Mouse (Mus musculus): ENCODE data around the gene Pwwp2b. TPM values are rescaled to one million over a fixed set of nuclear protein-coding genes. Genes with fewer than 3 reads are reported as not detected.
A peak's percentile ranks its signal among the peaks of the same experiment; 100 is the strongest.

Gene Pwwp2b
- total RNA-seq, 2 experiments from 2014 or later = 18.2 to 21.0 TPM

GRCm38 (mm10) chr7:139295653-139296052 is 47.4 kb downstream of the Pwwp2b start:
- no peak for DNase-seq (ENCODE audit: low spot score in 2 of 2)

DNA sequence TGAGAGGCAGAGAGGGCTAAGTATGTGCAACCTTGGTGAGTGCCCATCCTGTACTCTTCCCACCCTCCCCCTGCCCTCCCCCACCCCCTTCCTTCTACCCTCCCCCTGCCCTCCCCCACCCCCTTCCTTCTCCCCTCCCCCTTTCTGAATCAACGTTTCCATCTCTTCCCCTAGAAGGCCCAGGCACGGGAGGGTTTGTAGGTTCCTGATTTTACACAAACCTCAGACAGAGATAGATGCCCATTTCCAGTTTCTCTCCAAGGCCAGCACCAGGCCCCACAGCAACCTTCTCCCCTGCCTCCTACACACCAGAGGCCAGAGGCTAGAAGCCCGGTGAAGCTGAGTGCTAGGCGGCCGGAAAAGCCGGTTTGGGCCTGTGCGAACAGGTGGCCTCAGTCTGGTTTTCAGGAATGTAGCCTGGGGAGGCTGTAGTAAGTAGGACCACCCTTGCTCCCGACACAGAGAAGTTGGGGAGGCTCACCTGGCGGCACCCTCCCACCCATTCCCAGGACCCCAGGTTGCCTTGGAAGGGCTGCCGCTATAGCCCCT is 48.3 kb downstream of the Pwwp2b start:
- no peak for DNase-seq (ENCODE audit: low spot score in 2 of 2)

GRCm38 (mm10) chr7:139298446-139298845 is 50.2 kb downstream of the Pwwp2b start:
- no peak for DNase-seq (ENCODE audit: low spot score in 2 of 2)

DNA sequence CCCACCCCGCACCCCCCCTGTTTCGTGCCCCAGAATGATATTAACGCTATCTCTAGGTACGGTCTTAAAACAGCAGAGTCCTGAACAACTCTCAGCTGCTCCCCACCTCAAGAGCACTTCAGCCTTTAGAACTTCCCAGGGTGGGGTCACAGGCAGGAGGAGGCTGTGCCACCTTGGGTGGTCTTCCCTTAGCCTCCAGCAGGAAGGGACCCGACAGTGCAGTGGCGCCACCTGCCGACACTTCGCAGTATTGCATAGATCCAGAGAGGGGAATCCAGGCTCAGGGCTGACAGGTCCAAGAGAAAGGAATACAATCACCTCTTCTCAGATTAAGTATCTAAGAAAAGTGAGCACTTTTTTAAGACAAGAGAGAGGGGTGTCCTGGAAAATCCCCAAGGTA is 51.1 kb downstream of the Pwwp2b start:
- peak; percentile 76 to 83 for DNase-seq (ENCODE audit: low spot score in 2 of 2)

- peak in 1 of 2 experiments; percentile 32 for DNase-seq (ENCODE audit: low spot score in 2 of 2)
Observed at GRCm38 (mm10) chr7:139300423-139300822, 52.1 kb downstream of the Pwwp2b start.

GRCm38 (mm10) chr7:139301505-139301904 is 53.2 kb downstream of the Pwwp2b start:
- DNase-seq (ENCODE audit: low spot score in 2 of 2) = no peak

DNA sequence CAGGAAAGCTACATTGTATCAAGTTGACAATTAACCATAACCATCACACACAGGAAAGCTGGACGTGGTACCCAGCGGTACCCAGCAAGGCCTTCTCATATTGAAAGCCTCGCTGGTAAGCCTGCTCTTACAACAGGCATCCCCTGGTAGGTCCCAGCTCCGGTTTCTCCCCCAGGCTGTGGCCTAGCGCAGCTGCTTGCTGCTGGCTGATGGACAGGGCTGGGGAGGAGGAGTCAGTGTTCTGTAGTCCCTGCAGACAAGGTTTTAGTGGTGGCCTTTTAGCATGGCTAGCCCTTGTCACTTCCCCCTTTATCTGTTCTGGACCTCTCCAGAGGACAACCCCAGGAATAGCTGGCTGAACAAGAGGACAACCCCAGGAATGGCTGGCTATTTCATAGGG is 54.0 kb downstream of the Pwwp2b start:
- no peak for DNase-seq (ENCODE audit: low spot score in 2 of 2)

DNA sequence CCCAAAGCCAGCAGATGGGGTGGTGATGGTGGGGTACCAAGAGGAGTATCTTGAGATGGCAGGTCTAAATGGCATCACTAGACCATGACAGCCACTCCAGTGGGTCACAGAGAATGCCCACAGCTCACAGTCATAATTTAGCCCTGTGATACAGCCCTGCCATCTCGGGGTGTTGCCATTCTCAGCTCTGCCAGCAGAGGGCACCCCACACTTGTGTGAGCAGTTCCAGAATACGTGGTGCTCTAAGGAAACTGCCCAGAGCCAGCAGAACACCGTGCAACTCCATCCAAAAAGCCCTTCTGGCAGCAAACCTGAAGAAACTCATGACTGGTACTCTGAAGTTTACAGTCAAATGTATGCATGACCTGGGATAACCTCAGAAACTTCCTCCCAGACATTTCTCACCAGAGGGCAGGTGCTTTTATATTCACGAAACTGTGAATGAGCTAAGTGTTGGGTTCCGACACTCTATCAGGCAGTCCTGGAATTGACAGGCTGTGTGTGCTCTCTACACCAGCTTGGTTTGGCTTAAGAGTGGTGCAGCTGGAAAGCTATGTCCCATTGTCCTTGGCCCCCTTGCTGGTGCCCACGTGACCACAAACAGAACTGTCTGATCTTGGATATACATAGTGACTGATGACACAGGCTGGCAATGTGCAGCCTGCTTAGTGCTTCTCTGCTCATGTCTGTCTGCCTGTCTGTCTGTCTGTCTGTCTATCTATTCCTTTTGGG is 55.2 kb downstream of the Pwwp2b start:
- peak; percentile 81 for DNase-seq (ENCODE audit: low spot score in 2 of 2)

DNA sequence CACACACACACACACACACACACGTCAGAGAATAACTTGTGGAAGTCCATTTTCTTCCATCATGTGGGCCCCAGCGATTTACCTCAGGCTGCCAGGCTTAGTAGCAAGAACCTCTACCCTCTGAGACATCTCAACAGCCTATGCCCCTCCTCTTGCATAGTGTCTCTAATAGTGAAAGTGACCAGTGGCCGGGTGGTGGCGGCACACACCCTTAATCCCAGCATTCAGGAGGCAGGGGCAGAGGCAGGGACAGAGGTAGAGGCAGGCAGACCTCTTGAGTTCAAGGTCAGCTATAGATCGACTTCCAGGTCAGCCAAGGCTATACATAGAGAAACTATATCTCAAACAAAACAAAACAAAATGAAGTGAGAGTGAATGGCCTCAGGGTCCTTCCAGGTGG is 56.0 kb downstream of the Pwwp2b start:
- no peak for DNase-seq (ENCODE audit: low spot score in 2 of 2)

DNA sequence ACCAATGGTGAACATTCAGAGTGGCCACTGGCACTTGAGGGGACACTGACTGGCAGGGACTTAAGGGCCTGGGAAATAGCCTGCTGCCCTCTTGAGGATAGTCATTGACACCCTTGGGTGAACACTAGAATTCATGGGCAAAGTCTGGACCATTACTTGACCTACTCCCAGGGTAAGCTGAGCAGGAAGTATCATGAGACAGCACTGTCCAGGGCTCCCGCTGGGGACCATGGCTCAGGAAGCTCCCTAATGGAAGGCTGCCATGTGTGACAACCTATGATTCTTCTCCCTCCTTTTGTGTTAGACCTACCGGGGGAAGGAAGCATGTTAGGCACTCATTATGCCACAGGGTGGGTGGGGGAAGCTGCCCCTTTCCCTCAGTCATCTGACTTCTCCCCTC is 58.8 kb downstream of the Pwwp2b start:
- no peak for DNase-seq (ENCODE audit: low spot score in 2 of 2)

- DNase-seq (ENCODE audit: low spot score in 2 of 2) = no peak
Observed at GRCm38 (mm10) chr7:139308140-139308895, 60.0 kb downstream of the Pwwp2b start.

- no peak for DNase-seq (ENCODE audit: low spot score in 2 of 2)
Observed at GRCm38 (mm10) chr7:139309106-139309505, 60.8 kb downstream of the Pwwp2b start.

DNA sequence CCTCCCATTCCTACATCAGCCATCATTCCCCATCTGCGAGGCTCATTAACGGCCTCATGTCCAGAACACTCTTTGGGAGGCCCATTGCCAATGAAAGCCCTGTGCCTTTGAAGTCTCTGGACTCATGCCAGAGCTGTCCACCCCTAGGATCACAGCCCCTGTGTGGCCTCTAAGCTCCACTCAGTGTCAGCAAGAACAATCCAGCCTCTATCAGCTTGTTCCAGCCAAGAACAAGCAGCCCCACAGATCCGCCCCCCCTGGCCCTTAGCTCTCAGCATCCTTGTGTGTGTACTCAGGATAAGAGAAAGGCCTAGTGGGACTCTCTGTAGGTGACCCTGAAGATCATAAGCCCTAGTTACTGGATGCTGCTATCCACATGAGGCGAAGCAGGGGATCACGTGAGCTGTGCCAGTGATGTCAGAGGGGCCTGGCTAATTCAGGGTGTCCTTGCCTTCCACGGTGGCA is 62.2 kb downstream of the Pwwp2b start:
- no peak for DNase-seq (ENCODE audit: low spot score in 2 of 2)

GRCm38 (mm10) chr7:139312686-139313085 is 64.4 kb downstream of the Pwwp2b start:
- no peak for DNase-seq (ENCODE audit: low spot score in 2 of 2)

DNA sequence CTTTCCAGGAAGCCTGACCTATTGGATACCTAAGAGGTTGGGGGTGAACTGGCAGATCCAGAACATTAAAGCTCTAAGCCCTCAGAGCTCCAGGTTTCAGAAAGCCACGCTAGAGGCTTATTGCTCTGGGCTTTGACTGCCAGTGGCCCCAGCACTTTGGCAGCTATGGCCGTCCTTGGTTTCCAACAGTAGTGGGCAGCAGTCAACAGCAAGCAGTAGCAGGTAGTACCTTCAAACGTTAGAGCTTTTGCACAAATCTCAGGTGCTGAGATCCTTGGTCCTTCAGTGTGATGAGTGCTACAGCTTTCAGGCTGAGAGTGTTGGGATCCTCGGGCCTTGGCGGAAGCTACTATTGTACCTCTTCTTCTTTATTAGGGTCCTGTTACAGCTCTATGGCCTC is 65.1 kb downstream of the Pwwp2b start:
- DNase-seq (ENCODE audit: low spot score in 2 of 2) = no peak

- no peak for DNase-seq (ENCODE audit: low spot score in 2 of 2)
Observed at GRCm38 (mm10) chr7:139314716-139315115, 66.4 kb downstream of the Pwwp2b start.

- DNase-seq (ENCODE audit: low spot score in 2 of 2) = no peak
Observed at GRCm38 (mm10) chr7:139319006-139319411, 70.7 kb downstream of the Pwwp2b start.

Other genes with a start within 250 kb of the Pwwp2b start
- 1 to 10 TPM; 5.9 to 6.1 TPM for gene Dpysl4, start 162.5 kb upstream of the Pwwp2b start, total RNA-seq (2021)
- gene Lrrc27, start 35.5 kb upstream of the Pwwp2b start, total RNA-seq (2021) = 1 to 10 TPM; 4.5 to 5.6 TPM
- gene Stk32c, start 35.2 kb upstream of the Pwwp2b start, total RNA-seq (2021) = 1 to 10 TPM; 3.8 to 4.3 TPM
- 100 to 1,000 TPM; 103 to 105 TPM for gene Inpp5a, start 140.6 kb downstream of the Pwwp2b start, total RNA-seq (2021)

All from adrenal gland, postnatal 4 days (tissue).